Mouse (Mus musculus) forebrain, embryonic 13.5 days (tissue): ENCODE results near the gene Supt5. TPM values are rescaled to one million over a fixed set of nuclear protein-coding genes. Genes with fewer than 3 reads are reported as not detected.

ENCODE experiments used
- ATAC-seq: fragments of 200-750 bp; cut with Nextera tagmentation; 2 replicates; pipeline ENCODE4 v1.8.0; 2017
- H3K27ac ChIP-seq: fragments of 300-500 bp; sonication (generic); 2 replicates; pipeline ENCODE4 v1.5.1; 2015; ENCODE audit warnings: inconsistent platforms, mild to moderate bottlenecking, moderate library complexity
- H3K27me3 ChIP-seq: fragments of 300-500 bp; sonication (generic); 2 replicates; pipeline ENCODE4 v1.6.1; 2015; ENCODE audit warnings: mild to moderate bottlenecking, inconsistent platforms
- H3K36me3 ChIP-seq: fragments of 300-500 bp; sonication (generic); 2 replicates; pipeline ENCODE4 v1.6.1; 2015; ENCODE audit warnings: mild to moderate bottlenecking, inconsistent platforms; ENCODE audit not compliant: poor library complexity, severe bottlenecking
- H3K4me1 ChIP-seq: fragments of 300-500 bp; sonication (generic); 2 replicates; pipeline ENCODE4 v1.6.1; 2015; ENCODE audit warnings: inconsistent platforms
- H3K4me2 ChIP-seq: fragments of 300-500 bp; sonication (generic); 2 replicates; pipeline ENCODE4 v1.6.1; 2015; ENCODE audit warnings: inconsistent platforms, mild to moderate bottlenecking, moderate library complexity
- H3K4me3 ChIP-seq: fragments of 300-500 bp; sonication (generic); 2 replicates; pipeline ENCODE4 v1.5.1; 2015; ENCODE audit warnings: mild to moderate bottlenecking, inconsistent platforms
- H3K9ac ChIP-seq: fragments of 300-500 bp; sonication (generic); 2 replicates; pipeline ENCODE4 v1.6.1; 2015; ENCODE audit warnings: mild to moderate bottlenecking, inconsistent platforms
- H3K9me3 ChIP-seq: fragments of 300-500 bp; sonication (generic); replicated peaks from 2 replicates; pipeline ENCODE4 v1.6.1; 2016; ENCODE audit warnings: inconsistent platforms
- WGBS: fragments of 180-500 bp; shearing (Covaris S2); methylation state at CpG from one replicate; pipeline ENCODE4 v1.1.7; 2015; 5-methylcytosine and 5-hydroxymethylcytosine counted together
- polyA plus RNA-seq: library from polyadenylated mRNA; unstranded; fragments of >200 nt; fragmentation: Nextera tagmentation; extraction: Ambion mirVana; gene quantifications from 2 replicates; pipeline ENCODE4 v1.2.1, GENCODE M21; 2015

The Supt5 gene
- polyA plus RNA-seq, 1 experiment from 2014 or later = 93.4 TPM

GRCm38 (mm10) chr7:28373131-28373581 lies 34.6 kb upstream of the Supt5 start:
- Histone ChIP-seq H3K36me3 (peaks cover 16% of the 10 kb centered on the region), H3K4me1 (peaks cover 54% of the 10 kb centered on the region), H3K27me3 (no peaks in the 10 kb centered on the region), H3K4me3 (peak overlapping the region; percentile 81), H3K9me3 (no peaks in the 10 kb centered on the region), H3K27ac (peak overlapping the region; percentile 88), H3K4me2 (peak overlapping the region; percentile 87), H3K9ac (peak overlapping the region; percentile 37; the same call in 1 of the 2 replicates)
- ATAC-seq = peak; percentile 28
- under 1% methylated on average over 9 of the region's 9 CpGs for WGBS

- no peaks in the 10 kb centered on the region for H3K9me3 ChIP-seq
- H3K27me3 ChIP-seq = no peaks in the 10 kb centered on the region
- peak within 1 kb of the TSS; percentile 81 for H3K4me3 ChIP-seq
- peak within 1 kb of the TSS; percentile 88 for H3K27ac ChIP-seq
- H3K4me2 ChIP-seq = peak within 1 kb of the TSS; percentile 87
- H3K9ac ChIP-seq = peak within 1 kb of the TSS; percentile 88
- H3K36me3 ChIP-seq = peaks cover 22% of the 10 kb centered on the region
- peak; percentile 80 for ATAC-seq
- WGBS = under 1% methylated on average over 59 of the region's 66 CpGs
- peaks cover 48% of the 10 kb centered on the region for H3K4me1 ChIP-seq
These were observed 33.9 kb upstream of the Supt5 start, which contains the start of gene Plekhg2 for GRCm38 (mm10) chr7:28372251-28373108. TSS of gene Plekhg2 (minus strand) at chr7:28372599.

GRCm38 (mm10) chr7:28371514-28371989 lies 33.0 kb upstream of the Supt5 start:
- Histone ChIP-seq H3K27ac (peak overlapping the region; percentile 88), H3K9me3 (no peaks in the 10 kb centered on the region), H3K27me3 (no peaks in the 10 kb centered on the region), H3K36me3 (peaks cover 32% of the 10 kb centered on the region), H3K4me1 (peaks cover 42% of the 10 kb centered on the region), H3K4me3 (peak overlapping the region; percentile 81), H3K4me2 (peak overlapping the region; percentile 87), H3K9ac (peak overlapping the region; percentile 88)
- under 1% methylated on average over 21 of the region's 43 CpGs for WGBS
- ATAC-seq = peak; percentile 4; the same call in 1 of the 2 replicates

GRCm38 (mm10) chr7:28370977-28371513 lies 32.5 kb upstream of the Supt5 start:
- Histone ChIP-seq H3K36me3 (peaks cover 37% of the 10 kb centered on the region), H3K27ac (peak overlapping the region; percentile 88), H3K9ac (peak overlapping the region; percentile 88), H3K27me3 (no peaks in the 10 kb centered on the region), H3K4me2 (peak overlapping the region; percentile 87), H3K4me3 (peak overlapping the region; percentile 81), H3K9me3 (no peaks in the 10 kb centered on the region), H3K4me1 (peaks cover 37% of the 10 kb centered on the region)
- ATAC-seq = no peak
- 6% methylated on average over 11 of the region's 11 CpGs for WGBS

- peak overlapping the region; percentile 88 for H3K9ac ChIP-seq
- H3K27ac ChIP-seq = no peak overlapping the region
- H3K27me3 ChIP-seq = no peaks in the 10 kb centered on the region
- no peak for ATAC-seq
- H3K4me3 ChIP-seq = peak overlapping the region; percentile 81
- peaks cover 47% of the 10 kb centered on the region for H3K36me3 ChIP-seq
- no peaks in the 10 kb centered on the region for H3K9me3 ChIP-seq
- H3K4me1 ChIP-seq = peaks cover 30% of the 10 kb centered on the region
- H3K4me2 ChIP-seq = peak overlapping the region; percentile 87
- WGBS = 92% methylated on average over 14 of the region's 14 CpGs
These were observed 31.5 kb upstream of the Supt5 start for GRCm38 (mm10) chr7:28370051-28370450.

- WGBS = 94% methylated on average over 16 of the region's 16 CpGs
- peaks cover 63% of the 10 kb centered on the region for H3K36me3 ChIP-seq
These were observed 29.9 kb upstream of the Supt5 start for GRCm38 (mm10) chr7:28368276-28368920.

GRCm38 (mm10) chr7:28367663-28368275 lies 29.2 kb upstream of the Supt5 start:
- Histone ChIP-seq H3K9ac (peak overlapping the region; percentile 30; the same call in 1 of the 2 replicates), H3K4me3 (no peak overlapping the region), H3K4me2 (no peak overlapping the region), H3K36me3 (peaks cover 69% of the 10 kb centered on the region), H3K27me3 (no peaks in the 10 kb centered on the region), H3K27ac (no peak overlapping the region), H3K4me1 (peaks cover 20% of the 10 kb centered on the region), H3K9me3 (no peaks in the 10 kb centered on the region)
- WGBS = 89% methylated on average over 16 of the region's 16 CpGs
- ATAC-seq = no peak

More at GRCm38 (mm10) chr7:28368276-28368920, 29.9 kb upstream of the Supt5 start:
- peaks cover 20% of the 10 kb centered on the region for H3K4me1 ChIP-seq
- H3K4me2 ChIP-seq = no peak overlapping the region
- no peak overlapping the region for H3K27ac ChIP-seq
- no peak for ATAC-seq
- peak overlapping the region; percentile 30; the same call in 1 of the 2 replicates for H3K9ac ChIP-seq
- H3K4me3 ChIP-seq = no peak overlapping the region
- no peaks in the 10 kb centered on the region for H3K9me3 ChIP-seq
- H3K27me3 ChIP-seq = no peaks in the 10 kb centered on the region

- H3K9me3 ChIP-seq = no peaks in the 10 kb centered on the region
- no peak for ATAC-seq
- WGBS = 91% methylated on average over 16 of the region's 16 CpGs
- H3K36me3 ChIP-seq = peaks cover 87% of the 10 kb centered on the region
- H3K4me2 ChIP-seq = no peak overlapping the region
- H3K9ac ChIP-seq = no peak overlapping the region
- peaks cover 12% of the 10 kb centered on the region for H3K4me1 ChIP-seq
- no peak overlapping the region for H3K4me3 ChIP-seq
- H3K27me3 ChIP-seq = no peaks in the 10 kb centered on the region
- H3K27ac ChIP-seq = no peak overlapping the region
These were observed 24.0 kb upstream of the Supt5 start for GRCm38 (mm10) chr7:28362441-28363060.

GRCm38 (mm10) chr7:28361647-28362341 lies 23.2 kb upstream of the Supt5 start:
- no peak overlapping the region for H3K27ac ChIP-seq
- WGBS = 97% methylated on average over 20 of the region's 20 CpGs
- H3K36me3 ChIP-seq = peaks cover 79% of the 10 kb centered on the region
- no peak overlapping the region for H3K4me2 ChIP-seq
- no peak overlapping the region for H3K4me3 ChIP-seq
- H3K9me3 ChIP-seq = no peaks in the 10 kb centered on the region
- peaks cover 19% of the 10 kb centered on the region for H3K4me1 ChIP-seq
- no peak for ATAC-seq
- H3K27me3 ChIP-seq = no peaks in the 10 kb centered on the region
- H3K9ac ChIP-seq = no peak overlapping the region

- Histone ChIP-seq H3K27me3 (no peaks in the 10 kb centered on the region), H3K4me1 (peaks cover 19% of the 10 kb centered on the region), H3K9me3 (no peaks in the 10 kb centered on the region), H3K4me3 (no peak overlapping the region), H3K4me2 (no peak overlapping the region), H3K27ac (no peak overlapping the region), H3K36me3 (peaks cover 66% of the 10 kb centered on the region), H3K9ac (no peak overlapping the region)
- WGBS = 98% methylated on average over 6 of the region's 6 CpGs
- no peak for ATAC-seq
These were observed 21.7 kb upstream of the Supt5 start for GRCm38 (mm10) chr7:28360291-28360690.

- Histone ChIP-seq H3K9me3 (no peaks in the 10 kb centered on the region), H3K9ac (no peak overlapping the region), H3K27ac (no peak overlapping the region), H3K4me2 (no peak overlapping the region), H3K36me3 (peaks cover 65% of the 10 kb centered on the region), H3K4me1 (peaks cover 19% of the 10 kb centered on the region), H3K27me3 (no peaks in the 10 kb centered on the region), H3K4me3 (no peak overlapping the region)
- 90% methylated on average over 10 of the region's 10 CpGs for WGBS
- no peak for ATAC-seq
These were observed 21.3 kb upstream of the Supt5 start for GRCm38 (mm10) chr7:28359854-28360253.
